Mouse (Mus musculus) thymus, adult 2 months (tissue): ENCODE results near the gene Cfc1. TPM values are rescaled to one million over a fixed set of nuclear protein-coding genes. Genes with fewer than 3 reads are reported as not detected.

Source experiments
- DNase-seq: peaks from one replicate; pipeline ENCODE4 v3.0.0; 2021
- H3K27ac ChIP-seq: fragments of 200-500 bp; 2 replicates; pipeline ENCODE4 v1.5.1; 2012; ENCODE audit warnings: low read length, control low read depth; ENCODE audit not compliant: control insufficient read depth, insufficient read depth
- H3K27me3 ChIP-seq: fragments of 200-500 bp; 2 replicates; pipeline ENCODE4 v1.6.1; 2012; ENCODE audit warnings: mild to moderate bottlenecking, low read length, moderate library complexity, mixed read lengths; ENCODE audit not compliant: control insufficient read depth, insufficient read depth
- H3K36me3 ChIP-seq: fragments of 200-500 bp; 2 replicates; pipeline ENCODE4 v1.6.1; 2012; ENCODE audit warnings: mild to moderate bottlenecking, low read length, moderate library complexity; ENCODE audit not compliant: control insufficient read depth, insufficient read depth
- H3K4me1 ChIP-seq: fragments of 200-500 bp; replicated peaks from 2 replicates; pipeline ENCODE4 v1.6.1; 2012; ENCODE audit warnings: low read length; ENCODE audit not compliant: control insufficient read depth, insufficient read depth
- H3K4me3 ChIP-seq: fragments of 200-500 bp; 2 replicates; pipeline ENCODE4 v1.5.1; 2012; ENCODE audit warnings: mild to moderate bottlenecking, low read length, control low read depth, moderate library complexity; ENCODE audit not compliant: control insufficient read depth, insufficient read depth
- CTCF ChIP-seq: fragments of 200-500 bp; IDR thresholded peaks from 2 replicates; pipeline ENCODE4 v1.5.1; 2012; ENCODE audit warnings: mild to moderate bottlenecking, control low read depth, low read length, moderate library complexity, borderline replicate concordance; ENCODE audit not compliant: control insufficient read depth, poor library complexity, insufficient read depth; ENCODE audit errors: extremely low read depth
- POLR2A ChIP-seq: fragments of 200-500 bp; IDR thresholded peaks from 2 replicates; pipeline ENCODE4 v1.6.1; 2012; ENCODE audit warnings: mild to moderate bottlenecking, low read length, control low read depth, moderate library complexity; ENCODE audit not compliant: control insufficient read depth, poor library complexity, insufficient read depth; ENCODE audit errors: extremely low read depth
- WGBS: fragments of 180-500 bp; shearing (Covaris S2); methylation state at CpG from one replicate; pipeline ENCODE4 v1.1.7; 2018; 5-methylcytosine and 5-hydroxymethylcytosine counted together
- polyA plus RNA-seq: library from polyadenylated mRNA; depleted of rRNA; stranded (reverse); fragments of >200 nt; gene quantifications from 2 replicates; pipeline ENCODE4 v1.2.3, GENCODE M21; 2012; rRNA removed

Cfc1 gene
- polyA plus RNA-seq, 1 experiment: not detected

- Histone ChIP-seq H3K27me3 (no peaks in the 10 kb centered on the region), H3K4me1 (no peaks in the 10 kb centered on the region; the same call in 1 of the 2 replicates), H3K36me3 (no peaks in the 10 kb centered on the region), H3K27ac (no peak overlapping the region), H3K4me3 (no peak overlapping the region)
- WGBS: 81% methylated on average over 4 of the region's 4 CpGs
- DNase-seq: no peak
- TF ChIP-seq CTCF (no peak), POLR2A (no peak)
These were observed 49.3 kb downstream of the Cfc1 start for GRCm38 (mm10) chr1:34584736-34585135.

- Histone ChIP-seq H3K4me3 (no peak overlapping the region), H3K36me3 (no peaks in the 10 kb centered on the region), H3K27ac (no peak overlapping the region), H3K4me1 (no peaks in the 10 kb centered on the region), H3K27me3 (no peaks in the 10 kb centered on the region)
- 93% methylated on average over 22 of the region's 22 CpGs for WGBS
- TF ChIP-seq CTCF (no peak), POLR2A (no peak)
- DNase-seq: no peak
These were observed 52.0 kb downstream of the Cfc1 start for GRCm38 (mm10) chr1:34587298-34588096.

Other genes starting within 250 kb of the Cfc1 start
- 29.6 and 35.1 TPM in 2 replicates for gene Ccdc115, start 96.0 kb upstream of the Cfc1 start, polyA plus RNA-seq
- gene Imp4, start 95.8 kb upstream of the Cfc1 start, polyA plus RNA-seq: 74.7 and 76.7 TPM in 2 replicates
- gene Ptpn18, start 75.9 kb upstream of the Cfc1 start, polyA plus RNA-seq: 705 and 801 TPM in 2 replicates
- 0.10 and 0.35 TPM in 2 replicates for gene Prss39, start 37.2 kb upstream of the Cfc1 start, polyA plus RNA-seq
- not detected in 2 replicates for gene Prss40, start 25.3 kb downstream of the Cfc1 start, polyA plus RNA-seq
- not detected in 2 replicates for gene Amer3, start 44.0 kb downstream of the Cfc1 start, polyA plus RNA-seq